Mouse (Mus musculus): ENCODE results near the gene Cobl.

The Cobl gene

DNA sequence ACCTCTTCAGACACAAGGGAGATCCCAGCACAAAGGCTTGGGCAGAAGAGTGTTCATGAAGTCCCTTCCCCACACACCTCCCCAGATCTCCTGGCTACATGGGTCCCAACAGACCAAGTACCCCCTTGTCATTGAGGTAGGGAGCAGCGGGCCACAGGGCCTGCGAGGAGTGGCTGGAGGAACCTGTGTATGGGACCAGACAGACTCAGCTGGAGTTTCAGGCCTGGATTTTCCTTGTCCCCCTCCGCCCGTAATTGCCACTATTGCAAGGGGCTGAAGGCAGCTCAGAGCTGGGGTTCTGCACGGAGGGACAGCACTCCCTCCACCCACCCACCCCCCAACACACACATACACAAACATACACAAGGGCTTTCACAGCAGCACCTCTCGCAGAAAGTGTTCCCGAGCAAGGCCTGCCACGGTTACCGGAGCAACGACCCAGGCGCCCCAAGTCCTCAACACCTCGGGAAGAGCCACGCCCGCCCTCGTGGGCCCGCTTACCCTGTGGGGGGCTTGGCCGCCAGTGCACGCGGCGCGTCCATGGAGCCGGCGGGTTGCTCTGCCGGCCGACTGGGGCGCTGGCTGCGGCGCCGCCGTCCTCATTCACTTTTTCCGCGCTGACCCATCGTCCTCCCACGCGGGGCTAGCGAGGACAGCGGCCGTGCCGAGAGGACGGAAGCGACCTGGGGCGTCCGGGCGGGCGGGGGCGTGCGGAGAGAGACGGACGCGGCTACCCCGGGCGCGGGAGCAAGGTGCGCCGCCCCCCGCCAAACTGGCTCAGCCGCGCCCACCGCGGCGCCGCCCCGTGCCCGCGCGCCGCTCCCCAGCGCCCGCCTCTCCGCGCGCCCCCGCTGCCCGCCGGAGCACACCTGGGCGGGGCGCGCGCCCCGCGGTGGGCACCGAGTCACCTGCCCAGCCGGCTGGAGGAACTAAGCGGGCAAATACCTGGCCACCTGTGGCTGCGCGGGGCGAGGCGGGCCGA, at the start of gene Cobl:
Gene Cobl (minus strand): TSS at position 780 of the 982 bp plus-strand sequence.
- peak; percentile 64 for DNase-seq (ENCODE audit: low spot score)

DNA sequence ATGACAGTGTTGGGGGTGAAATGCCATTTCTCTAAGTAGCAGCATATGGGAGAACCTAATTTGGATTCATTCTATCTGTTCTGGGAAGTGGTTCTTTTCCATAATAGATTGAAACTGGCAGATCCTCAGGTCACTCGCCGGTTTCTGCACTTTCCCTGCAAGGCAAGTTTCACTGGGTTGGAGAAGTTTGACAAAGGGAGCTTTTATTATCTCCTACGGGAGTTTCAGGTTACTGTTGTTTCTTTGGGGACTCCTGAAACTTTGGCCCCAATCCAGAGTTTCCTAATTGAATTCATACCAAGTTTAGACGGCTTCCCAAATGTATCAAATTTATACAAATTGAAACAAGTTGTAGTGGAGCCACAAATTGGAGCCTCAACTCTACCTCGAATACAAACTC, 49.0 kb upstream of the Cobl start:
- no peak for DNase-seq (ENCODE audit: low spot score)

DNA sequence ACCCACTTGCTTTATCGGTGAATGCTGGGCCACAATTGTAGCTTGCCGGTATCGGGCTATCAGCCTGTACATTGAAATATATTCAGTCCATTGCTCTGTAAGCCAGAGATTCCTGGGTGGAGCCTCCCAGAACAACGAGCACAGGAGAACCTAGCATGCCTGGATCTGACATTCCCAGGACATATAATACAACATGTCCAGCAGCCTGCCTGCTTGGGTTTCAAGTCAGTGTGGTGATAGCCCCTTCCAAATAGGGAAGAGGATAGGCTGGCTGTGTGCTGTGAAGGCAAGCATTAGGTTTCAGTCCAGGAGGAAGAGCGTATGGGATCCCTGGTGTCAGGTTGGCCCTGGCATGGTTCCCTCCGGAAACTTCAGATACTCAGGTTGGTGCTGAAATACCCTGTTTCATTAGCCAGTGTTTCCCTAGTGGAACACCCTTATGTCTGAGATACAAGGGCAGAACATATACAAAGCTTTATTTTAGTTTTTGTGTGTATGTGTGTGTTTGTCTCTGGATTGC, 41.7 kb upstream of the Cobl start:
- no peak for DNase-seq (ENCODE audit: low spot score)

DNA sequence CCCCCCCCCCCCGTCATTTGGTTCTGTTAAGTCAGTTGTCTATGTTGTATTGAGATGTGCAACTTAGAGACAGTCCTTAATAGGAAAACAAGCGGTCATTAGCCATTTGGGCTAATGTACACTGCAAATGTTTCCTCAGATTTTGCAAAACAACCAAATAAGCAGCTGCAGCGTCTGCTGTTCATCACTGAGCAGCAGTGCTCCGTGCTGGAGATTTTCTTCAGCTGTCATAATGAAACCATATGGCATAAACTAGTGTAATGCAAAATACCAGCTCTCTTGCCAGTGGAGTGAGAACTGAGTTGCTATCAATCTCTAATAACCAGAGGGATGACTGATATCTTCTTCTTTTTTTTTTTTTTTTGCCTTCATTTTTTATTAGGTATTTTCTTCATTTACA, 39.0 kb upstream of the Cobl start:
- no peak for DNase-seq (ENCODE audit: low spot score)

DNA sequence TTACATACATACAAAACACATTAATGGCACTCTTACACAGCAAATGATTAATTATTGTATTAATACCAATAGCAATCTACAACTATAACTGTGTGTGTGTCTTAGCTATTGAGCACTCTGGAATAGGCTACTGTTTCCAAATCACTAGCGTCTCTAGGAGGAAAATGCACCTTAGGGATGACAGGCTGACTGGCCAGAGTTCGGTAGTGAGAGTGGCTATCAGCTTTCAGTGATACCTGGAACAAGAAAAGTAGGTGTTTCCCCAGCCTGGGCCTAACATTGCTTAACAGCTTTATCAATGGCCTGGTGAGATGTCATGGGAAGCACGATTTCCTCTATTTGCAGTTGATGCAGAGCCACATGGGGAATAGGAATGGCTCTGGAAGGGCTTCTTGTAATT, 37.0 kb upstream of the Cobl start:
- DNase-seq (ENCODE audit: low spot score), result no peak

DNA sequence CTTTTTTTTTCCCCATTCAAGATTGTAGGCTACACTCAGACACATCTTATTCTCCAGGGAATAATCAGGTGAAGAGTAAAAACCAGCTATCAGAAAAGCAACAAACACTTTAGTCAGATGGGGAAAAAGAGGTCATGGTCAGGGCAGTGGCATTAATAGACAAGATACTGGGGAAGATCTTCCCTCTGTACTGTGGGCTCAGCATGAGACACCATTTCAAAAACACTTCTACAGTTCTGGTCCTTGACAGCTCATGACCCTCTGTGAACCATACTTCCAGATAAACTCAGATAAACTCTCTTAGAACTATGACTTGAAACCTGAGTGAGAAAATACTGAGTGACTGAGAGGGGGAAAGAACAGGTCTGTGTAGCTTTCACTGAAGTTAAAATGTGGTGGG, 29.0 kb upstream of the Cobl start:
- DNase-seq (ENCODE audit: low spot score), result no peak

DNA sequence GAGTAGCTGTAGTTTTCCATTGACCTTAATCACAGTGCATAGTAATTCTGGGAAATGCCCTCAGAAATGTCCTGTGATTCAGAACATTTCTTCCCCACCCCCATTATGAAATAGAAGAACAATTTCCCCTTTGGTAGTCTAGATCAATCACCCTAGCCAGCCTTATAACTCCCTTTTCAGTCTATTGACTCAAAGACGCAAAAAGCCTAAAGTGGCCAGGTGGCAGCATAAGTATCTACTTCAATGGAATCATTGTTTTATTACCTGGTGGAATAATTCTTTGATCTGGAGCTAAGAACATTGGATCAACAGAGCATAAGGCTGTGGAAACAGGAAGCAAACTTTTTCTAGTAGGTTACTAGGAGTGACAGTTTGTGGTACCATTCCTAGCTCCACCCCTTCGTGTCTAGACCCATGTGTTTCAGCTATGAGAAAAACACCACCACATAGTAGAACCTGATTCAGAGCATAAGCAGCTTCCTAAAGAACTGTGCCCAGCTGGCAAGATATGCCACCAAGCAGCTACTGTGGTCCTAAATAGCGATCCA, 15.2 kb upstream of the Cobl start:
- no peak for DNase-seq (ENCODE audit: low spot score)

DNA sequence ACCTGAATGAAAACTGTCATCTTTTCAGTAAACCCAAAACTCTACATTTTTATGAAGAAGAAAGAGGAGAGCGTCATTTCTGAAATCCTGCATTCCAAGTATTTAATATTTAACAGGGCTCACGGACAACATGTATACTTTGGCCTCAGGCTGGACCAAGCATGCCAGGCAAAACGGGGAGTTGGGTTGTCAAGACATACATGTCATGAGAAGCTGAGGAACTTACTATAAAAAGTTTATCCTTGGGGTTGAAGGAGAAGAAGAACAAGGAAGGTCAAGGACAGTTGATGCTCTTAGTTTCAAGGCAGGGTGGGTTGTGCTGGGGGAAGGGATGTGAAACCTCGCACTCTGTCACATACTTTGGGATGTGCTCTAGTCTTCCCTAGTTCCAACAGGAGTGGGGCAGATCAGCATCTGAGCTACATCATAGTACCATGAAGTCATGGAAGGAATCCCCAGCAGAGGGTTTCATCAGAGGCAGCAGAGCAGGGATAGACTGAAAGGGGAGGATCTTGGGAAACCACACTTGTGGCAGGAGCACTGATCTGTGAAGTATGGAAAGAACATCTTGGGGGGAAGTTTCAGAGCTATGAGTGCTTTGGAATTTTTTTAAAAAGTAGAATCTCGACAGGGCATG, 9.7 kb upstream of the Cobl start:
- no peak for DNase-seq (ENCODE audit: low spot score)

DNA sequence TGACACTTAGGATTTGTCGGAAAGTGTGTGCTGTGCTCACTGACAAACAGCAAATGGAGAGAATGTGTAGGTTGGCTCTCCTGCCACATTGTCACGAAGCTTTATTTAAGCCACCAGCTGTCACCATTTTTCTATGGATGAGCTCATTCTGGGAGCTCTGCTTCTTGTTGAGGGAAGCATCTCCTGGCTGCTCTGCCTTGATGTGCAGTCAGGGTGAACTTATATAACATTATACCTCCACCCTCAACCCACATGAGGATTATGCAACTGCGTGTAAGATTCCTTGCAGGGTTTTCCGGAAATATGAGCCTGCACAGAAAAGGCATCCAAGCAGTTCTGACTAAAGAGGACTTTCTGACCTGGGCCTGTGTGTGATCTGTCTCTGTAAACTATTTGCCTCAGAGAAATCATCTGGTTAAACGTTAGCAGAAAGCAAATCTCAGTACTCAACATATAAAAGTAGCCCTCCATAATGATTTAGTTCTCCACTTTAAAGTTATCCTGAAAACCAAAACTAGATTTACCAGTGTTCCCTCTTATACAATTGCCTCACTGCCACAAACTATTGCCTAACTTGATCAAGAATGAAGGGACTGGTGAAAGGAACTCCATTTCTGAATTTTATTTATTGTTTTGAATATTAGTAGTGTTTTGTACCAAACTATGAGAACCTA, 9.0 kb upstream of the Cobl start:
- no peak for DNase-seq (ENCODE audit: low spot score)

DNA sequence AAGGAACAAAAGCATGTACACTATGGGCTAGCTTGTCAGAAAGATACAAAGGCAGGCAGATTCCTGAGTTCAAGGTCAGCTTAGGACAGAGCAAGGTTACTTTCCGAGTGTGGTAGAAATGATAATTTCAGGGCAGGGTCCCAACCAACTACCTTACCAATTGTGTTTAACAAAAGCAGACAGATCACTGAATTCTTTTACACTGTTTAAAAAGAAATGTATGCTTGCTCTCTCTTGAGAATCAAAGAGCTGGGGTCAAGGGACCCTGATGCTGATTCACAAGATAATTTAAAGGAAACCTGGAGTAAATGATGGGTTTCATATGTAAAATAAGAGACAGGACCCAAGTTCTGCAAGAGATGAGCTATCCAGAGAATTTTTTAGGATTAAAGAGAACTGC, 4.9 kb upstream of the Cobl start:
- no peak for DNase-seq (ENCODE audit: low spot score)

DNA sequence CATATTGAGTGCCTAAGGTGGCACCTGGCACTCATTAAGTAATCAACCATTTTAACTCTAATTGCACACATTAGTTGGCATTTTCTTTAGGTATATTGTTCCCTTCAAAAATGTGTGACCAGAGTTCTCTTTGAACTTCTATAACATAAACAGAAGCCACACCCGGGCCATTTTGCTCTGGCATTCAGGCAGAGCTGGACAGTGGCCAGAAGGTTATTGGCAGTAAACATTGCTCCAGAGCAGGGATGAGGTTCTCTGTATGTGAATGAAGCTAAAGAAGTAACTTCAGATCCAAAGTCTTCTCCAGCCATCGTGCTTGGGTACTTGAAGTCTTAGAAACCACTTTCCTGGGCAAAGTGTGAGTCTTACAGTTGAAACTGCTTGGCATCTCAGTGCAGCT, 3.9 kb upstream of the Cobl start:
- no peak for DNase-seq (ENCODE audit: low spot score)

DNA sequence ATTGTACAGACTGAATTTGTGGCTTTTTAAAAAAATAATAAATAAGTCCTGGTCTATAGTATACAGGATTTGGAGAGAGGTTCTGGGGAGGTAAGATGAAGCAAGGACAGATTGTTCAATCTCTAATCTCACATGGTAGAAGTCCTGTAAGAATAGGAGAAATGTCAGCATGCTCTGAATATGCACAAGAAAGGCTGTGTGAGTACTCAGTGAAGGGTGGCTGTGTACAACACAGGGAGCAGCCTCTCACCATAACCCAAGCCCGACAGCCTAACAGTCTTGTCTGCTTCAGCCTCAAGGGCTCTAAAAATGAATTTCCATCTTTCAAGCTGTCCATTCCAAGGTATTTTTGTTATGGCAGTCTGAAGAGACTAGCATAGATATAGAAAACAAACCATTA, 3.1 kb upstream of the Cobl start:
- DNase-seq (ENCODE audit: low spot score), result no peak

DNA sequence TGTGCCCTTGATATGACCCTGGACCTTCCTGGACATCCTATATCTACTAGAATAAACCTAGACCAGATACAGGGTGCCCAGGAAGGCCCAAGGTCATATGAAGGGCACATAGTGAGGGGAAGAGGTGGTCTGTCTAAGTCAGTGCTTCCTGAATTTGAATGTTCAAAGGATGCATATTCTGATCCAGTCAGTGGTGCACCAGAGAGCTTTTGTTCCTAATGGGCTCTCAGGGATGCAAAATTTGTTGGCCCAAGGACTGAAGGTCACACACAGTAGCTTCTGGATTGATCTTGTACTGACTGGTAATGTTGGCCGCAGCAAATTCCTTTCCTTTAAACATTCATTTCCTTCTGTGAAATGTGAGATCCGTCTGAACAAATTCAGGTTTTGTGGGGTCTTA, 2.5 kb upstream of the Cobl start:
- no peak for DNase-seq (ENCODE audit: low spot score)

DNA sequence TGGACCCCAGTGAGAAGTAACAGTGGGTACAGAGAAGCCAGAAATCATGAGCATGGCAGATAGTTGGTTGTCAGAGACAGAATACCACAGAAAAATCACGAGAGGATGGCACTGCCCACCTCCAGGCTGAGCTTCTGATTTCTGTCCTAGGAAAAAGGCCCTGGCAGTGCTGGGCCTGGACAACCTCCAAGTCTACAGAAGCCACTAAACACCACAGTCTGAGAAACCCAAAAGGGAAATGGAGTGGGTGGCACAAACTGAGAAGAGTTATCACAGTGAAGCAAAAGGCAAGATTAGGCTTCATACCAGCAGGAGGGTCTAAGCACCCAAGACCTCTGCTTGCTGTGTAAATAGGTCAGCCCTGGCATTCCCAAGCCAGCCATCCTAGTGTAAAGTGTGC, 1.8 kb upstream of the Cobl start:
- DNase-seq (ENCODE audit: low spot score), result no peak

DNA sequence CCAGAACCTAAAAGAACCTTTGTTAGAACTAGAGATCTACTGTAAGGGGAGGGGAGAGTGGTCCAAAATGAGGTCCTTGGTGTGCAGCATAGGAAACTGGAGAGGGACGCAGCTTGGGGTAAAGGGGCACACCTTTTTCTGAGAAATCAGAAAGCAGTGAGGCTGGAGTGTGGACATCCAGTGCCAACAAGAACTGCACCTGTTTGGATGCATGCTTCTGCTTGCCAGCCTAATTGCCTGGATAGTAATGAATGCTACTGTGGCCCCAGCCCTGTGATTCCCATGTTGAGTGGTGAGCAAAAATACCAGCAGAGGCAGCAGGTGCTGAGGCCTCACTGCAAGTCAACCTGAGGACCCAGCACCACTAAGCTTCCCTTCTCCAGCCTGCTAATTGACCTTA, 469 bp upstream of the Cobl start:
- no peak for DNase-seq (ENCODE audit: low spot score)

DNA sequence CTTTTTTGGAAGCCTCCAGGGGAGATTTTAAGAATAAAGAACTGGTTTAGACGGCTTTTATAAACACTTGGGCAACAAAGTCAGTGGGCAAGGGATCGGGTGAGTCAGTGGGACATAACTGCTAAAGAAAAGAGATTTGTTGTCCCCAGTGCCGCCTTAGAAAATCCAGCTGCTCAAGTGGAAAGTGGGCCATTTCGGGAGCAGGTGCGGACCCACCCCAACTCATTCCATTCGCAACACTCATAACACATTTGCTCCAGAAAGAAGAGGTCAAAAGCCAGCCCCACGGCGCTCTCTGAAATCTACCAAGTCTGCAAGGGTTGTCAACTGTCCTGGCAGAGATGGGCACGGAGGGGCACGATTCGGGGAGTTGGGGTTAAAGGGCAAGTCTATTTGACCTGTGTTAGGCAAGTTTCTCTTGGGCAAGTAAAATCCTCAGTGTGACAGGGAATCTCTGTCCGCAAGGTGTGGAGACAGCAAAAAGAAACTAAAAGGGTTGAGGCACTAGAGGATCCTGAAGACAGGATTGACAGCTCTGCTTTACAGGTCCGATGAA, 1.1 kb downstream of the Cobl start:
- no peak for DNase-seq (ENCODE audit: low spot score)

DNA sequence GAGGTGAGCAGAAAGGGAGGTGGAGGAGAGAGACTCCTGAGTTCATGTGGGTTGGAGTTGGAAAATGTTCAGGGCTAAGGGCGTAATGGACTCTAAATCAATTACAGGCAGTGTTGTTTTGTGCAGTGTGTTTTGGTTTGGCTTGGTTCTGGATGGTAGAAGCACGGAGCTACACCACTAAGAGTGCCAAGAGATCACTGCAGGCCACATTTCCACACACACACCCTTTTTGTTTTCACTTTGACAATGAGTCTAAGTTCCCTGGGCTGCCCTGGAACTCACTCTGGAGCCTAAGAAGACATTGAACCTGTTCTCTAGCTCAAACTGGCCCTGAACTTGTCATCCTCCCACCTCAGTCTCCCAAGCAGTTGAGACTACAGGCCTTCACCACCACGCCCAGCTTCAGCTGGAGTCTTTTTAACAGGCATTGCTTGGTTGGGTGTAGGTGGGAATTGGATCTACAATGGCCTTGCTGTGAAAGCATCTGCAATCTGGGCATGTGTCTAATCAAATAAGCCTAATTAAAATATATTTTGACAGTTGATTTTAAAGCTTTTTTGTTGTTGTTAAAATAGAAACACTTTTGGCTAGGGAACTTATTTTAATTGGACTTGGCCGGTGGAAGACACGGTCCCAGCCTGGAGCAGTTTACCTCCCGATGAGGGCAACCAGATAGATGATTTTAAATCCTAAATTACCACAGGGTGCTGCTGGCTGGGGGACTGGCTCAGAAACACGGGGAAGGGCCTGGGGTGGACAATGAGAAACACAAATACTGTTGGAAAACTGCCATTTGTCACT, 4.8 kb downstream of the Cobl start:
- no peak for DNase-seq (ENCODE audit: low spot score)

DNA sequence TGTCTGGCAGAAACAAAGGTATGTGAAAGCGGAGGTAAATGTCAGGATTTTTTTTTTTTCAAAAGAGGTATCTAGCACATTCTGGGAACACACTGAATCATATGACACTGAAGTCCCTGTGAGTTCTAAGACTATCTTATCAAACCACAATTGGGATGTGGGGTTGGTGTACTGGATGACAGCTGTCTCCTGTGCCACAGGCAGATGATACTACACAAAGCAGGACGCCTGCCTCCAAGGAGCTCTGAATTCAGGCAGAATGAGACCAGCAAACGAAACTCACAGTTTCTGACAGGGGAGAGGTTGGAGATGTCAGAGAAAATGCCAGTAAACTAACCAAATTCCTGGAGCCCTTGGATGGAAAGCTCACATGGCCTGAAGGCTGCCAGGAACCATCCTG, 5.9 kb downstream of the Cobl start:
- DNase-seq (ENCODE audit: low spot score), result no peak

DNA sequence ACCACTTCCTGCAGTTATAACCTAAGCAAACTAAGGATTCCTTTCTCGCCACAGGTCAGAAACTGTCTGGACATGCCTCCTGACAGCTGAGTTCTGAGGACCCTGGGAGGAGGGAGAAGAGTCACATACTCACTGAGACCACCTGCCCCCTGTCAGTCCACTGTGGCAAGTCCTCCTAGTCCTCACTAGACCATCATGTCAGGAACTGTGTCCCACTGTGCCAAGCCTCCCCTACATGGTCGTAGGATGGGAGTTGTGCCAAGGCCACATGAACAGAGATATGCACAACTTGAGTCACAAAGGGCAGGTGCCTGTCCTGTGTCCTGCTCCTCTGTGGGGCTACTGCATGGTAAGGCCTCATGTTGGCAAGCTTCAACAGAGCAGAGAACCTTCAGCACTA, 6.4 kb downstream of the Cobl start:
- no peak for DNase-seq (ENCODE audit: low spot score)

DNA sequence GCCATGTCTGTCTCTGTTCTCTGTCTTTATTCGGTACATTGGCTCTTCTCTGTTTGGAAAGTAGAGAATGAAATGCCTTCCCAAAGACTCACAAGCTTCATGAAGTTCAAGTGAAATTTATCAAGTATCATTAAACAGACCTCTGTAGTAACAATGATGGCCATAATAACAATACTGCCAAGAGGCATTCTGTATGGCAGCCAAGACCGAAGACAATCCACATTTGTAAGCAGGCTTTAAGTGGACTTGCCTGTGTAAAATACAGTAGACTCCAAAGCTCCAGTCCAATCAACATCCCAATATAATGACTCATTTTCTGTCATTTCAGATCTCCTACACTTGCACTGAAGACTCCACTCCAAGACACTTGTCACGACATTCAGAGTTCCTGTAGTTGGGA, 16.7 kb downstream of the Cobl start:
- DNase-seq (ENCODE audit: low spot score), result no peak

DNA sequence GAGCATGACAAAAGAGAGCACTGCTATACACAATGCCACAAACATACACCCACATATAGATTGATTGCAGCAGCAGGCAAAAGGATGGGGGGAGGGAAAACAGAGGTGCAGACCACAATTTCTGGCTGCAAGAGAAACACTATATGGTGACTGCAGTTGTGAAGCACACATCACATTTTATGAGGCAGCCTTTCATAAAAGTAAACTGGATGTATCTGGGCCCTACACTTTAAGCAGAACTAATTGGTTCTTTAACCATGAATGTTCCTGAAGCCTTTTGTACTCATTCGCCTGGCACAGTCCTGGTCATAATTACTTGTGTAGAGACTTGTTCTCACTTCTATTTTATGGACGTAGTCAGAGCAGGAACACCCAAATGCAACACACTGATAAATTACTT, 19.5 kb downstream of the Cobl start:
- no peak for DNase-seq (ENCODE audit: low spot score)
